Mouse (Mus musculus): ENCODE results near the gene Rptor.
A peak's percentile ranks its signal among the peaks of the same experiment; 100 is the strongest.

Rptor gene

GRCm38 (mm10) chr11:119848189-119848588 is 245.5 kb downstream of the Rptor start:
- DNase-seq (ENCODE audit: low spot score in 2 of 2) = no peak

- DNase-seq (ENCODE audit: low spot score in 2 of 2) = no peak
Observed at GRCm38 (mm10) chr11:119855999-119856398, 253.3 kb downstream of the Rptor start.

GRCm38 (mm10) chr11:119862523-119863299 is 260.0 kb downstream of the Rptor start:
- DNase-seq (ENCODE audit: low spot score in 2 of 2) = no peak

GRCm38 (mm10) chr11:119863421-119863821 is 260.7 kb downstream of the Rptor start:
- peak in 1 of 2 experiments; percentile 35 for DNase-seq (ENCODE audit: low spot score in 2 of 2)

GRCm38 (mm10) chr11:119866837-119867236 is 264.1 kb downstream of the Rptor start:
- DNase-seq (ENCODE audit: low spot score in 2 of 2) = no peak

GRCm38 (mm10) chr11:119868138-119868537 is 265.4 kb downstream of the Rptor start:
- no peak for DNase-seq (ENCODE audit: low spot score in 2 of 2)

- DNase-seq (ENCODE audit: low spot score in 2 of 2) = no peak
Observed at GRCm38 (mm10) chr11:119868556-119868955, 265.9 kb downstream of the Rptor start.

- DNase-seq (ENCODE audit: low spot score in 2 of 2) = no peak
Observed at GRCm38 (mm10) chr11:119871141-119871540, 268.4 kb downstream of the Rptor start.

- no peak for DNase-seq (ENCODE audit: low spot score in 2 of 2)
Observed at GRCm38 (mm10) chr11:119873643-119874042, 270.9 kb downstream of the Rptor start.

GRCm38 (mm10) chr11:119874841-119875240 is 272.1 kb downstream of the Rptor start:
- DNase-seq (ENCODE audit: low spot score in 2 of 2) = no peak

- no peak for DNase-seq (ENCODE audit: low spot score in 2 of 2)
Observed at GRCm38 (mm10) chr11:119875685-119876084, 273.0 kb downstream of the Rptor start.

GRCm38 (mm10) chr11:119877124-119877523 is 274.4 kb downstream of the Rptor start:
- no peak for DNase-seq (ENCODE audit: low spot score in 2 of 2)

GRCm38 (mm10) chr11:119879573-119879972 is 276.9 kb downstream of the Rptor start:
- DNase-seq (ENCODE audit: low spot score in 2 of 2) = no peak

GRCm38 (mm10) chr11:119883646-119884045 is 280.9 kb downstream of the Rptor start:
- no peak for DNase-seq (ENCODE audit: low spot score in 2 of 2)

- no peak for DNase-seq (ENCODE audit: low spot score in 2 of 2)
Observed at GRCm38 (mm10) chr11:119889966-119890365, 287.3 kb downstream of the Rptor start.

GRCm38 (mm10) chr11:119891601-119892215 is 289.0 kb downstream of the Rptor start:
- no peak for DNase-seq (ENCODE audit: low spot score in 2 of 2)

GRCm38 (mm10) chr11:119893667-119894236 is 291.0 kb downstream of the Rptor start:
- no peak for DNase-seq (ENCODE audit: low spot score in 2 of 2)

- DNase-seq (ENCODE audit: low spot score in 2 of 2) = no peak
Observed at GRCm38 (mm10) chr11:119894634-119895033, 291.9 kb downstream of the Rptor start.

GRCm38 (mm10) chr11:119897041-119897440 is 294.3 kb downstream of the Rptor start:
- no peak for DNase-seq (ENCODE audit: low spot score in 2 of 2)

- no peak for DNase-seq (ENCODE audit: low spot score in 2 of 2)
Observed at GRCm38 (mm10) chr11:119898976-119899375, 296.3 kb downstream of the Rptor start.

- no peak for DNase-seq (ENCODE audit: low spot score in 2 of 2)
Observed at GRCm38 (mm10) chr11:119901174-119901573, 298.5 kb downstream of the Rptor start.

GRCm38 (mm10) chr11:119902891-119903290 is 300.2 kb downstream of the Rptor start:
- no peak for DNase-seq (ENCODE audit: low spot score in 2 of 2)
